Mouse (Mus musculus): ENCODE data around the gene Gm28360.
"Not testable (repeated sequence)": the region's sequence is repeated elsewhere in the genome, so short reads cannot be mapped to it uniquely, and the experiment has no call there.

Gm28360 gene

GRCm38 (mm10) chr1:117829781-117830180, at the start of gene Gm28360:
Gene Gm28360 (plus strand): TSS chr1:117830081.
- DNase-seq (ENCODE audit: low spot score), result not testable (repeated sequence)

DNA sequence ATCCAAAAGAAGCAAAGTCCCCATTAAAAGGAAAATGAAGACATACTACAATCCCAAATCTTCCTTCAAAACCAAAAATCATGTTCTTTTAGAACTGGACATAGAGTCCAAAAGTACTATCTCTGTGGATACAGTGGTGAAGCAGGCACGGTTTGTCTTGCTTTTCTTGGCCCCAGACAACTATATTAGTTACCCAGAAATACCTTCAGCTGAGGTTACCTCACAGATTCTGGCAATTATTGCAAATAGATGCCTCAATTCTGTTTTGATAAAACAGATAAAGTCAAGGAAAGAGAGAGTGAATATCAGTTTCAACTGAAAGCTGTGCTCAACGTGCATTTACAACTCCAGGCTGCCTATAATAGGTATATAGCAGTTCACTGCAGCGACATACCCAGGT, 49.0 kb upstream of the Gm28360 start, which contains the start of gene B020011L13Rik:
TSS of gene B020011L13Rik (plus strand) at position 301 of the 400 bp plus-strand sequence.
- DNase-seq (ENCODE audit: low spot score), result not testable (repeated sequence)

- not testable (repeated sequence) for DNase-seq (ENCODE audit: low spot score)
Measured at GRCm38 (mm10) chr1:117816271-117816670, 13.6 kb upstream of the Gm28360 start.

DNA sequence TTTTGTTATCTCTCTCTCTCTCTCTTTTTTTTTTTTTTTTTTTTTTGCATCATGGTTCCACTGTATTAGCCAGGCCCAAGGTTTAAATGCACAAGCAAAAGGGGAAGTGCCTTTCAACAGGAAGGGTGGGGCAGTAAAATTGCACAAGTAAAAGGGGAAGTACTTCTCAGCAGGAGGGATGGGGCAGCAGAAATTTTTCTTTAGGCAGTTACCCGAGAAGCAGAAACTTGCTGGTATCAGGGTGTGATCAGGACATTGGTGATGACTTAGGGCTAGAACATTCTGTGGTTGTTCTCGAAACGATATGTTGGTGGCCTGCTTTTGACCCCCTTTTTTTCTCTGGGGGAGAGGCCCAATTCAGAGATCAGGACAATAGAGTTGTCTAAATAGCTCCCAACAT, 21.8 kb downstream of the Gm28360 start:
- DNase-seq (ENCODE audit: low spot score), result not testable (repeated sequence)
